Mouse (Mus musculus) adrenal gland, postnatal 4 days (tissue): ENCODE data around the gene C1ql1. TPM values are rescaled to one million over a fixed set of nuclear protein-coding genes. Genes with fewer than 3 reads are reported as not detected.
"Not testable (repeated sequence)": the region's sequence is repeated elsewhere in the genome, so short reads cannot be mapped to it uniquely, and the experiment has no call there.

Experiments used
- DNase-seq, 2 experiments: peaks; one replicate each; pipeline ENCODE4 v3.0.0; 2021 to 2022; ENCODE audit warnings: low spot score in 2 of 2, mixed read lengths in 2 of 2
- long read RNA-seq, 2 experiments: library from polyadenylated mRNA; stranded (forward); transcript quantifications; one replicate each; pipeline ENCODE4 v2.0.0; 2021
- total RNA-seq, 2 experiments: library from RNA; stranded (reverse); gene quantifications; 2 replicates each; pipeline ENCODE4 v1.2.3; 2021

Gene C1ql1
- 10 to 100 TPM; 52.6 to 56.8 TPM for total RNA-seq
- long read RNA-seq, experiment 1, transcript C1ql1-201 (2 exons, 1,473 nt), result major isoform, 123 of 145 reads
- long read RNA-seq, experiment 1, partial matches to known transcripts, result 21 of 145 reads
- long read RNA-seq, experiment 1, other reads (novel, unspliced or antisense), result 1 of 145 reads
- long read RNA-seq, experiment 2, transcript C1ql1-201 (2 exons, 1,473 nt), result major isoform, 42 of 60 reads
- long read RNA-seq, experiment 2, partial matches to known transcripts, result 18 of 60 reads
- long read RNA-seq, experiment 2, other reads (novel, unspliced or antisense), result 0 of 60 reads

DNA sequence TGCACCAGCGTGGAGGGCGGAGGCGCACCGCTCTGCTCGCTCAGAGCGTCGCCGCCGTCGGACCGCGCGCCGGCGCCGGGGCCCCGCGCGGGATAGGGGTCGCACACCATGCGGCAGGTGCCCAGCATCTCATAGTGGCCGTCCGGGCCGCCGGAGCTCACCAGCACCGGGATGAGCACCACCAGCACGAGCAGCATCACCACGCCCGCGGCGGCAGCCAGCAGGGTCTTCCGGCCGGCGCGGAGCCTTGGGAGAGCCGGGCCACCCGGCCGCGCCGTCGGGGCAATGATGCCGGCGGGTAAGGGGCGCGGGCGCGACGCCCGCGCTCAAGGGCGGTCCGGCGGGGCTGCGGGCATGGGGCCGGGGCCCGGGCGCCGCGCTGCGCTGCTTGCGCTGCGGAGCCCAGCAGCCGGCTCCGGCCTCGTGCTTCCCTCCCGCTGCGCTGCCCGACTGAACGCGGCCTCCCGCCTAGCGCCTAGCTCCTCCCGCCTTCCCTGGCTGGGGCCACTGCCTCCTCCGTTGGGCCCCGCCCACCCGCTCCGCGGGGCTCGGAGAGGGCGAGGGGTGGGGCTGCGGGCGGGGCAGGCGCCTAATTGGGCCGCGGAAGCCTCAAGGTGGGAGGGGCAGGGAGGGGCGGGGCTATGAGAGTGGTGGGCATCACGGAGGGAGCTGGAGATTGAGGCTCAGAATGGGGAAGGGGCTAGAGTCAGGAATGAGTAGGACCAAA lies at the start of gene C1ql1:
Gene C1ql1 (minus strand): TSS at position 424 of the 727 bp plus-strand sequence.
- DNase-seq, result peak; percentile 63 to 76

DNA sequence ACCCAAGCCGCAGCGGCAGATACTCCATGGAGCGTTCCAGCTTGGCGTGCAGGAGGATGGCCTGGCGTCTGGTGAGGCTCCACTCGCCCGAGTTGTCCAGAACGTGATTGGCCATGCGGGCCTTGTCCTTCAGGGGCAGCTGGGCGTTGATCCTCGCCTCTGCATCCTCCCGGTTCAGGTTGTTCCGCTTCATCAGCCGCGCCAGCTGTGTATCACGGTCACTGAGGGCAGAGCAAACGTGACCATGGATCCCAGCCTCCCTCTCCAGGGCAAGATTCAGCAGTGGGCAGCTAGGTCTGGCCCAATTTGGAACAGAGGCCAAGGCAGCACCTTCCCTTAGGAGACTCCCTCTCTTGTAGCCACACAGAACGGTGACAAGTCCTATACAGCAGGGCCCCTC lies 48.5 kb upstream of the C1ql1 start:
- no peak for DNase-seq

GRCm38 (mm10) chr11:102993420-102994029 lies 47.0 kb upstream of the C1ql1 start:
- DNase-seq, result no peak

- peak; percentile 53 to 70 for DNase-seq
These were observed 46.5 kb upstream of the C1ql1 start for GRCm38 (mm10) chr11:102992940-102993339.

DNA sequence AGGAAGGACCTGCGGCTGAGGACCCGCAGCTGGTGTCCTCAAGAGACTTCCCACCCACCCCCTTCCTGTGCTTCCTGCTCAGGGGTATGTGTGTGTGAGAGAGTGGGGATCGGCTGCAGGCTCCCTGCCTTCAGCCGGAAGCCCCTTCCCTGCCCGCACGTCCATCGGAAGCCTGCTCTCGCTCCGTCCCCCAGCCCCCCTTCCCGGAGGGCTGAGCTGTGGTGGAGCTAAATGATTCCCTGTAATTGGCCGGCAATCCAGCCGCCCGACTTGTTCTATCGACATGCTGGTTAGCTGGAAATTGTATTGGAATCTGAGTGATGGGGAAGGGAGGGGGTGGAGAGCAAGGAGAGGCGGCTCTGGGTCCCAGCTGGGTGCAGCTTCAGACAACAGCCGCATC lies 45.2 kb upstream of the C1ql1 start:
- DNase-seq, result no peak

DNA sequence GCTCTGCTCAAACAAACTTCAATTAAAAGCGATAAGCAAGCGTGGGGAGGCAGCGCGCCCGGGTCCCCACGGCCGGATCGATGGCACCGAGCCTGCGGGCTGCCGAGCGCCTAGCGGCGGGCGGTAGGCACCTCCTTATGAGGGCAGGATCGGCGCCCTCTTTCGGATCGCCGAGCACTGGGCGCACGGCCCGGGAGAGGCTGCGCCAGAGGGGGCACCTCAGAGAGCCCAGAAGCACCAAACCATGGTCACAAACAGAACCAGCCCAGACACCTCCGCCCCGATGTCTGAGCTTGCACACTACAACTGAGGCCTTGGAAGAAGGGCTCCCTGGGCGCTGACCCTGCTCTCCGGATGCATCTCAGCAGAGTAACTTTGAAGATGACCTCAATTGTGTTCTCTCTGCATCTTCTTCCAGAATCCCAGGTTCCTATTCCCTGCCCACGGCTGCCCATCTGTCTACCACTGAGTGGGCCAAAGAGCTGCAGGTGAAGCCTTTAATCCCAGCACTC lies 43.7 kb upstream of the C1ql1 start:
- DNase-seq, result peak in 1 of 2 experiments; percentile 28

- DNase-seq, result no peak
These were observed 43.2 kb upstream of the C1ql1 start for GRCm38 (mm10) chr11:102989641-102990151.

- DNase-seq, result no peak
These were observed 38.7 kb upstream of the C1ql1 start for GRCm38 (mm10) chr11:102985160-102985559.

- DNase-seq, result no peak
These were observed 38.1 kb upstream of the C1ql1 start for GRCm38 (mm10) chr11:102984615-102985014.

DNA sequence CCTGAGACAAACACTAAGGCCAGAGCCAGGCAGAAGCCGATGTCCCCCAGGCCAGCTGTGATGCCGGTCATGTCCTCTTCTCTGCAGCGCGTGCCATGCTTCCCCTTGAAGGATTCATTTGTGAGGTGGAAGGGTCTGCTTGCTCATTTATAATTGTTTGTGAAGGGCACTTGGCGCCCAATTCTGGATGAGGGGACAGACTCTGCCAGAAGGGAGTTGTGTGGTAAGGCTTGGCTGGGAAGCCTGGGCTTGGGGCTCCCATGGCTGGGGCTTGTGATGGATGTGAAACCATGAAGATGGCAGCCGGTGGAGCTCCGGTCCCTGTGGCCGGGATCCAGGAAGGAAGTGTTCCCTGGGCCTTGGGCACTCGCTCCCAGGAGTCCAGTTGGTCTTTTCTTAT lies 37.6 kb upstream of the C1ql1 start:
- no peak for DNase-seq

DNA sequence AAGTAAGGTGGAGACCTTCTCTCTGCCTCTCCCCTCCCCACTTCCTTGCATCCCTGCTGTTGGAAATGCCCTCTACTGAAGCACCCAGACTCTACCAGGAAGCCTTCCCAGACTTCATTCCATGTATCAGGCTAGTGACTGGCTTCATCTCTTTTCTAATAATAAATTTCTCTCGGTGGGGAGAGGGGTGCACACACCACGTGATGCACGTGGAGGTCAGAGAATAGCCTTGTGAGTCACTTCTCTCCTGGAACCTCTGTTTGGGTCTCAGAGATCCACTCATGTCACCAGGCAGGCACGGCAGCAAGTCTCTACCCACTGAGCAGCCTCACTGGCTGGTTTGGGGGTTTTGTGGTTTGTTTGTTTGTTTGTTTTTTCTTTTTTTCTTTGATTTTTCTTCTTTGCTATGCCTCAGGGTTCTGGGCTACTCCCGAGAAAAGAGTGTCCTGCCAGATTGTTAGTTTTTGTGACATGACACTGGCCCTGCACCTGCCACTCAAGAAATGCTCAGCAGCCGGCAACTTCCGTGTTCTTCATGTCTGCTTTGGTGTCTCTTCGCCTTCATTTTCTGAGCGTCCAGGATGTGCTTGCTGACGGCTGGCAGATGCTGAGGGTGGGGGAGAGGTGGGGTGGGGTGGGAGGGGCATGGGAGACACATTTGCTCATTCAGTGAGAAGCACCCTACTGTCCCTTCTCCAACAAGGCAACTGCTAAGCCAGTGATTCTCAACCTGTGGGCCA lies 34.8 kb upstream of the C1ql1 start:
- no peak for DNase-seq

GRCm38 (mm10) chr11:102978052-102978666 lies 31.7 kb upstream of the C1ql1 start:
- no peak for DNase-seq

GRCm38 (mm10) chr11:102975966-102976365 lies 29.5 kb upstream of the C1ql1 start:
- not testable (repeated sequence) for DNase-seq

DNA sequence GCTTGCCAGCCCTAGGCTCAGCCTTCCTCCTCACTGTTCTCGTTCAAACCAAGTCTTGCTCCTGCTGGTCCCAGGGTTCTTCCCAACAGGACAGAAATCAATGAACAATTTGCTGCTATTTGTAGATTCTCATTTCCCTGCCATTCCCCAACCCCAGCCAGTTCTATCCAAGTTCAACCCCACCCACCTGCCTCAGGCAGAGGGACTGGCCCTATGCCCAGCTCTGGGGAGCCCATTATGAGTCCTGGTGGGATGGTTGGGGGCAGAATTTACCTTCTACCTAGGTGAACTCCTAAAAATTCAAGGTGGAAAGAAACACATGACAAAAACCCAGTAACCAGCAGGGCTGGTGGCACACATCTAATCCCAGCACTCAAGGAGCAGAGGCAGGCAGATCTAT lies 25.8 kb upstream of the C1ql1 start:
- DNase-seq, result no peak

- no peak for DNase-seq
These were observed 25.1 kb upstream of the C1ql1 start for GRCm38 (mm10) chr11:102971604-102972003.

DNA sequence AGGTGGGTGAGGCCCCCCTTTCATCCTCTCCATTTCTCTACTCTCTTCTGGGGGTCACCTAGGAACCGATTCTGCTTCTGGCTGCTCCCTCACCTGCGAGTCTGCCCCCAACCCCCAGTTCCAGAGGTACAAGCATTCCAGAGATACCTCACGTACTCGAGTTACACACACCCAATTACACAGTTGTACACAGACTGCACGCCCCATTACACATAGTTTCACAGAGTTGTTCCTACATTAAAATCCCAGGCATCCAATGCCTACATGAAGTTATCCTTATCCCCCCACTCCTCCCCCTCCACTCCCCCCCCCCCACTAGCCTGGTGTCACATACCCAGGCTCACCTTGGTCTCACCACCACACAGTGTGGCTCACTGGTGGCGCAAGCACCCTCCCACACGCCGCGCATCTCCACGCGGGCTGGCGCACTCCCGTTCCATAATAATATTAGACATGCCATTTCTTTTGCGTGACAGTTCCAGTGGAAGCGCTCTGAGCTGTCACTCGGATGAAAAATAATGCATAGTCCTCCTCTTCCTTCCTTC lies 18.1 kb upstream of the C1ql1 start:
- DNase-seq, result no peak

- no peak for DNase-seq
These were observed 17.5 kb upstream of the C1ql1 start for GRCm38 (mm10) chr11:102963855-102964546.

DNA sequence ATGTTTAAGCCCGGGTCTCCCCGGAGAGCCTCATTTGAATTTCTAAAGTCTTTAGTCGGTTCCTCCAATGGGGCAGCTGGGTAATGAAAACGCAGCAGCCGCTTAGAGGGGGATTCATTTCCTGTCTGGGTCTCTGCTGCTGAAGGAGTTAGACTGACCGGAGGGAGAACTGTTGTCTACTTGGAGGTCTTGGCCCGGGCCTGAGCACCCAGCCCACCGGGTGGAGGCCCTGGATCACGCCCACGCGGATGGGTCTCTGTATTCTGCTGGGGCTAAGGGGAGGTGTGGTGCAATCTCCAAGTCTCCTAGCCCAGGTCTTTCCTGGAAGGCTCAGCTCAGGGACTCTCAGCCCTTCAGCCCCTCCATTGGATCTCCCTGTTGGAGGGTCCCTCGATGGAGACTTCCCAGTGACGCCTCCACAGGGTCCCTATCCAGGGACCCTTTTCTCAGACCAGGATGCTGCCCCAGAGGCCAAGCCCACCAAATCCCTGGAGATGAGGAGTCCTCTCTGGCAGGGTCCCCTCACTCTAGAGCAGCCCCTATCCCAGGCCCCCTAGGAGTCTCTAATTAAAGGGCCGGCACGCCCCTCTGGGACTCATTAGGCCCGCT lies 16.9 kb upstream of the C1ql1 start:
- no peak for DNase-seq

DNA sequence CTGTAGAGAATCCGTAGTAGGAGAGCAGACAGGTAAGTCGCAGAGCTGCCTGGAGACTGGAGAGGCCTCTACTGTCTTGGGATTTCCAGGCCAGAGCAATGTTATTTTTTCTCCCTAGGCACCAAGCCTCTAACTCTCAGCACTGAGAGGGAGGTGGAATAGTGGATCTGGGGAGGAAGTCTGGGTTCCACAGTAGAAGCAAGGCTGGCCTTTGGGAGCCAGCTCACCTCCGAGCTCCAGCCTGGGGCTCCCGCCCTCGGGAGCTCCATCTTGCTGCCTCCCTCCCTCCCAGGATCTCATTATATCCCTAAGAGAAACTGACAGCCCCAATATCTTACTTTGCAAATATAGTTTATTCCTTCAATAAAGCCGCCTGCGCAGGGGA lies 16.4 kb upstream of the C1ql1 start:
- DNase-seq, result no peak
